Mouse (Mus musculus) CH12.LX (cell line): ENCODE results near the gene Eef1e1. TPM values are rescaled to one million over a fixed set of nuclear protein-coding genes. Genes with fewer than 3 reads are reported as not detected.

Experiments used
- DNase-seq: peaks from one replicate; pipeline ENCODE4 v3.0.0-alpha.2; 2013; ENCODE audit errors: extremely low read depth
- H3K27ac ChIP-seq: 2 replicates; pipeline ENCODE4 v1.5.1; 2012; ENCODE audit warnings: low read depth, mild to moderate bottlenecking, control low read depth, moderate library complexity; ENCODE audit not compliant: insufficient read depth
- H3K27me3 ChIP-seq: replicated peaks from 2 replicates; pipeline ENCODE3; 2012; ENCODE audit warnings: inconsistent platforms
- H3K36me3 ChIP-seq, 2 experiments: replicated peaks in 1 of 2; 2 replicates each; pipeline versions ENCODE3 to v1.6.1; 2012; ENCODE audit warnings: inconsistent platforms in 1 of 2, low read length in 1 of 2, mild to moderate bottlenecking in 1 of 2, mixed read lengths in 1 of 2, moderate library complexity in 1 of 2; ENCODE audit not compliant: control insufficient read depth in 1 of 2, insufficient read depth in 1 of 2
- H3K4me1 ChIP-seq, 2 experiments: 2 replicates each; pipeline ENCODE4 v1.6.1; 2012; ENCODE audit warnings: inconsistent platforms in 1 of 2, moderate library complexity in 1 of 2; ENCODE audit not compliant: insufficient read depth in 2 of 2, control insufficient read depth in 1 of 2
- H3K4me2 ChIP-seq: 2 replicates; pipeline ENCODE4 v1.6.1; 2012; ENCODE audit warnings: low read depth, mild to moderate bottlenecking, control low read depth; ENCODE audit not compliant: poor library complexity, insufficient read depth, severe bottlenecking
- H3K4me3 ChIP-seq, 3 experiments: fragments of 150-350 bp in 1 of 3; sonication (generic) in 1 of 3; replicated peaks in 1 of 3; 2 replicates each; pipeline versions ENCODE3 to v1.5.1; 2011 to 2012; ENCODE audit warnings: low read depth in 2 of 3, low read length in 2 of 3, mild to moderate bottlenecking in 2 of 3, moderate library complexity in 2 of 3, control low read depth in 1 of 3, improper control_type of control experiment in 1 of 3, inconsistent platforms in 1 of 3, mixed read lengths in 1 of 3; ENCODE audit not compliant: poor library complexity in 1 of 3
- H3K79me2 ChIP-seq: replicated peaks from 2 replicates; pipeline ENCODE4 v1.6.1; 2012; ENCODE audit warnings: mild to moderate bottlenecking, moderate library complexity; ENCODE audit not compliant: control insufficient read depth, poor library complexity, insufficient read depth, severe bottlenecking; ENCODE audit errors: extremely low read depth
- H3K9ac ChIP-seq: 2 replicates; pipeline ENCODE4 v1.6.1; 2012; ENCODE audit warnings: low read depth, mild to moderate bottlenecking, control low read depth, moderate library complexity; ENCODE audit not compliant: insufficient read depth
- H3K9me3 ChIP-seq: replicated peaks from 2 replicates; pipeline ENCODE3; 2012; ENCODE audit warnings: low read length, inconsistent platforms, mixed read lengths
- CHD1 ChIP-seq: IDR thresholded peaks from 2 replicates; pipeline ENCODE4 v1.6.1; 2012; ENCODE audit warnings: low read depth, low read length, improper control_type of control experiment, inconsistent platforms
- CTCF ChIP-seq, 2 experiments: IDR thresholded peaks in 1 of 2; conservative IDR thresholded peaks in 1 of 2; 2 replicates each; pipeline ENCODE4 v1.5.1; 2011 to 2012; ENCODE audit warnings: low read depth in 2 of 2, low read length in 2 of 2, improper control_type of control experiment in 1 of 2, inconsistent platforms in 1 of 2, mild to moderate bottlenecking in 1 of 2, moderate library complexity in 1 of 2
- KAT2A ChIP-seq: IDR thresholded peaks from 2 replicates; pipeline ENCODE4 v1.6.1; 2012; ENCODE audit warnings: low read length, improper control_type of control experiment, inconsistent platforms; ENCODE audit not compliant: insufficient replicate concordance
- MEF2A ChIP-seq: IDR thresholded peaks from 2 replicates; pipeline ENCODE4 v1.6.1; 2014; ENCODE audit warnings: low read depth, mild to moderate bottlenecking, inconsistent platforms, low read length, improper control_type of control experiment, borderline replicate concordance
- MXI1 ChIP-seq: IDR thresholded peaks from 2 replicates; pipeline ENCODE4 v1.6.1; 2011; ENCODE audit warnings: mild to moderate bottlenecking, low read depth, low read length, improper control_type of control experiment
- MYC ChIP-seq: IDR thresholded peaks from 2 replicates; pipeline ENCODE4 v1.6.1; 2011; ENCODE audit warnings: low read depth, mild to moderate bottlenecking, improper control_type of control experiment, low read length
- NRF1 ChIP-seq: IDR thresholded peaks from 2 replicates; pipeline ENCODE4 v1.6.1; 2014; ENCODE audit warnings: low read depth, mild to moderate bottlenecking, inconsistent platforms, low read length, improper control_type of control experiment, moderate library complexity
- POLR2A ChIP-seq: IDR thresholded peaks from 2 replicates; pipeline ENCODE4 v1.6.1; 2011; ENCODE audit warnings: low read depth, mild to moderate bottlenecking, improper control_type of control experiment, low read length
- POLR2AphosphoS2 ChIP-seq: IDR thresholded peaks from 2 replicates; pipeline ENCODE4 v1.6.1; 2011; ENCODE audit warnings: low read depth, low read length, improper control_type of control experiment
- RAD21 ChIP-seq: IDR thresholded peaks from 2 replicates; pipeline ENCODE4 v1.6.1; 2011; ENCODE audit warnings: low read depth, mild to moderate bottlenecking, low read length, improper control_type of control experiment, moderate library complexity
- SMC3 ChIP-seq: IDR thresholded peaks from 2 replicates; pipeline ENCODE4 v1.6.1; 2011; ENCODE audit warnings: low read depth, low read length, improper control_type of control experiment
- ZNF384 ChIP-seq: IDR thresholded peaks from 2 replicates; pipeline ENCODE4 v1.6.1; 2012; ENCODE audit warnings: low read depth, low read length, improper control_type of control experiment, inconsistent platforms
- dilution Hi-C: fragments of 300-500 bp; cut with MboI; formaldehyde crosslinking; loops from 2 replicates; pipeline ENCODE4 v1.14.3; 2020; ENCODE audit warnings: low sequenced_read_pairs; ENCODE audit not compliant: extremely low pct_unique_long_range_greater_than_20kb, extremely low pct_ligation_motif_present
- in situ Hi-C: fragments of 300-500 bp; cut with MboI; formaldehyde crosslinking; loops from 3 replicates; pipeline ENCODE4 v1.14.3; 2019; ENCODE audit warnings: low sequenced_read_pairs, low pct_ligation_motif_present, low pct_unique_long_range_greater_than_20kb, mixed read lengths
- polyA plus RNA-seq: library from polyadenylated mRNA; unstranded; fragments of >175 nt; gene quantifications from 2 replicates; pipeline ENCODE4 v1.2.1, GENCODE M21; 2012; ENCODE audit warnings: low read depth; ENCODE audit not compliant: insufficient read length
- total RNA-seq, 2 experiments: library from RNA; depleted of rRNA; stranded (reverse); fragments of 300-350 nt in 1 of 2; fragments of >200 nt in 1 of 2; gene quantifications; 2 replicates each; pipeline ENCODE4 v1.2.3; 2012 to 2014

Eef1e1 gene
- total and polyA plus RNA-seq, 3 experiments, result 123 to 151 (median 148) TPM

GRCm38 (mm10) chr13:38597076-38597475 is 61.8 kb downstream of the Eef1e1 start:
- in situ Hi-C loops (loop anchor here (25.0 kb wide), 3 partner anchors 260 to 535 kb away; partner anchors contain the start of genes Bmp6 and Snrnp48), dilution Hi-C loops (no loop called here)
- H3K4me1 ChIP-seq, result peaks cover 0 to 7% of the 10 kb centered on the region in 2 experiments; a peak in 2 of 4 replicates
- H3K27ac ChIP-seq, result no peak overlapping the region
- H3K79me2 ChIP-seq, result no peaks in the 10 kb centered on the region
- no peak overlapping the region for H3K4me3 ChIP-seq
- DNase-seq, result peak; percentile 18
- no peak overlapping the region for H3K9ac ChIP-seq
- H3K9me3 ChIP-seq, result no peaks in the 10 kb centered on the region
- peak; percentile 19; the same call in 1 of the 2 replicates for TF ChIP-seq SMC3
- TF ChIP-seq RAD21, result peak; percentile 68
- no peak for TF ChIP-seq MEF2A
- no peak for TF ChIP-seq KAT2A
- no peak for TF ChIP-seq MYC
- TF ChIP-seq MXI1, result no peak
- peak in 1 of 2 experiments; percentile 58; a peak in 2 of 4 replicates for TF ChIP-seq CTCF (conservative IDR thresholded peaks at IDR 0.05 in 1 of 2, IDR thresholded peaks at IDR 0.05 in 1 of 2; ENCODE audit: low read depth in 2 of 2, low read length in 2 of 2)
- H3K4me2 ChIP-seq, result no peak overlapping the region
- peaks cover 1 to 9% of the 10 kb centered on the region in 2 experiments for H3K36me3 ChIP-seq
- H3K27me3 ChIP-seq, result no peaks in the 10 kb centered on the region

GRCm38 (mm10) chr13:38596461-38596860 is 62.4 kb downstream of the Eef1e1 start:
- no peak for TF ChIP-seq POLR2A
- TF ChIP-seq ZNF384, result no peak
- TF ChIP-seq POLR2AphosphoS2, result no peak
- TF ChIP-seq CHD1, result no peak
- no peak for TF ChIP-seq NRF1
- TF ChIP-seq, all 38 proteins: peak for 0
- dilution Hi-C loops (no loop called here), in situ Hi-C loops (loop anchor here (25.0 kb wide), 3 partner anchors 259 to 534 kb away; partner anchors contain the start of genes Bmp6 and Snrnp48)

More at GRCm38 (mm10) chr13:38596461-38596860, 62.4 kb downstream of the Eef1e1 start:
- H3K4me1 ChIP-seq, result peaks cover 0 to 7% of the 10 kb centered on the region in 2 experiments; a peak in 2 of 4 replicates
- H3K4me2 ChIP-seq, result no peak overlapping the region
- no peaks in the 10 kb centered on the region for H3K27me3 ChIP-seq
- H3K36me3 ChIP-seq, result peaks cover 0 to 8% of the 10 kb centered on the region in 2 experiments
- H3K9ac ChIP-seq, result no peak overlapping the region
- DNase-seq, result no peak
- H3K9me3 ChIP-seq, result no peaks in the 10 kb centered on the region
- H3K4me3 ChIP-seq, result no peak overlapping the region
- no peaks in the 10 kb centered on the region for H3K79me2 ChIP-seq
- no peak overlapping the region for H3K27ac ChIP-seq

Other genes with a start within 250 kb of the Eef1e1 start
- gene Txndc5, start 130.2 kb downstream of the Eef1e1 start, total RNA-seq (2012; rRNA removed), result 131 and 171 TPM in 2 replicates
- 111 and 120 TPM in 2 replicates for gene Txndc5, start 130.2 kb downstream of the Eef1e1 start, total RNA-seq (2014; rRNA removed)
- gene Txndc5, start 130.2 kb downstream of the Eef1e1 start, polyA plus RNA-seq, result 145 and 155 TPM in 2 replicates
- gene Bloc1s5, start 23.9 kb downstream of the Eef1e1 start, total RNA-seq (2012; rRNA removed), result 5.6 and 6.2 TPM in 2 replicates
- gene Bloc1s5, start 23.9 kb downstream of the Eef1e1 start, total RNA-seq (2014; rRNA removed), result 8.5 and 9.3 TPM in 2 replicates
- 12.7 and 17.1 TPM in 2 replicates for gene Bloc1s5, start 23.9 kb downstream of the Eef1e1 start, polyA plus RNA-seq